Mouse (Mus musculus): Measurements from ENCODE around the gene Ddx56.
A peak's percentile ranks its signal among the peaks of the same experiment; 100 is the strongest.

Ddx56 gene

GRCm38 (mm10) chr11:6267320-6268254 lies at the start of gene Ddx56:
Ddx56 (minus strand) TSS chr11:6267772.
- DNase-seq (ENCODE audit: low read depth, low spot score) = peak; percentile 96

DNA sequence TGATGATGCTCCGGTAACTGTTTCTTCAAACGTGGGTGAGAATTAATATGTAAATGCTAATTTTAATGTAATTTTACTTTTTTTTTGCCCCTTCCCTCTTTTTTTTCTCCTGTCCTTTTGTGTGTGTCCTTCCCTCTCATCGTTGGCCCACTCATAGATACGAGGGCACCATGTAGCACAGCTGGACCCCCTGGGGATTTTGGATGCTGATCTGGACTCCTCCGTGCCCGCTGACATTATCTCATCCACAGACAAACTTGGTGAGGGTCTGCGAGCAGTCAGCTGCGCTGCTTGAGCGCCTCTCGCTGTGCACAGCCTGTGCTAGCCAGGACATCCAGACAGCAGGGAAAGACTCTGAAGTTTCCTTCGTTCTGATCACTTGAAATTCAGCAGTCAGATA lies 49.2 kb upstream of the Ddx56 start:
- no peak for DNase-seq (ENCODE audit: low read depth, low spot score)

DNA sequence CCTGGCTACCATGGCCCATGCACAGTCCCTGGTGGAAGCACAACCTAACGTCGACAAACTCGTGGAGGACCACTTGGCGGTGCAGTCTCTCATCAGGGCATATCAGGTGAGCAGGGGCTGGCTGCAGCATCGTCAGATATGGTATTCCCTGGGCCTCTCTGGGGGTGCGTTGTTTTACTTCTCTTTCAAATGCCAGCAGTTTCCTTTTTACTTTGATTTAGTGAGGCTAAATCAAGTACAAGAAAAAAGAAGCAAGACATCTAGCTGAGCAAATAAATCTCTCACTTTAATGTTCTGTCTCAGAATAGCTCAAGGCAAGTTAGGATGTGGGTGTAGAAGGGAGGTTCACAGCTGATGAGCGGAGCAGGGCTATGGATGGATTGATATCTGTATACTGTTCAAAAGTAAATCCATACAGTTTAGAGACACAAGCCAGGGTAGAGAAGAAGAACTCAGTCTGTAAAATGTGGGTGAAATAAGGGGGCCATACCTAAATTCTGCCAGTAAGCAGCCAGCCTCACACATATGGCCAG lies 46.4 kb upstream of the Ddx56 start:
- no peak for DNase-seq (ENCODE audit: low read depth, low spot score)

GRCm38 (mm10) chr11:6308181-6308580 lies 40.6 kb upstream of the Ddx56 start:
- no peak for DNase-seq (ENCODE audit: low read depth, low spot score)

DNA sequence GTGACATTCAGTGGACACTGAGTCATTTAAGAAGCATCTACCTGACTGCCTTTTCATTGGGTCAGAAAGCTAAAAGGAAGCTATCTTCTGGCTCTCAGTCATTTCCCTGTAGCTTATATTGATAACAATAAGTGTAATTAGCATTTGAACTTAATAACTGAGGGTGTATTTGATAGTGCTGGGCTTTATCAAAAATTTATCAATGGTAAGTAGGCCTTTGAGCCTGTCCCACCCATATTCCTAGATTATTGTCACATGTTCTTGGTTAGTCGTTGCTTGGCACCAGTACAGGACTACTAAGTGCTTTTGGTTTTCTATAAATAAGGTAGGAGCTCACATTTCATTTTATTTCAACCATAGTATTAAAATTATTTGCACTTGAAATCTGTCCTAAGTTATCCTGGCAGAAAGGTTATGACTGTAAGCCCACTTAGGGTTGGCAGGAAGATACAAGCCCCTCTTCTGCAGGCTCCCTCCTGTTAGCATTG lies 38.4 kb upstream of the Ddx56 start:
- no peak for DNase-seq (ENCODE audit: low read depth, low spot score)

DNA sequence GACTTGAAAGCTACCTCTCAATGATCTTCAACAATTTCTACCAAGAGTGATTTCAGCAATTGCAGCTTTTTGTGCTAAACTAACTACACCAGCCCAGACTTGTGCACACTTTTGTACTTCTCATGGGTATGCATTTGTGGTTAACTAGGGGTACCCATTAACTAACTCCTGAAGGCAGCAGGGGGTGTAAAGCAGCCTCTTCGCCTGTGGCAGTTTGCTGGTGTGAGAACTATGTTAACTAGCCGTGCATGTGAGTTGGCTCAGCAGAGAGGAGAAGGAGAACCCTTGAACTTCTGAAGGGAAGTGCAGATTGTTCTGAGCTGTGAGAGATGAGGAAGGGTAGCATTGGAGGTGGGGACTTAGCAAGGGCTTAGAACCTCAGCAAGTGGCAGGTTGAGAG lies 35.2 kb upstream of the Ddx56 start:
- DNase-seq (ENCODE audit: low read depth, low spot score) = no peak

DNA sequence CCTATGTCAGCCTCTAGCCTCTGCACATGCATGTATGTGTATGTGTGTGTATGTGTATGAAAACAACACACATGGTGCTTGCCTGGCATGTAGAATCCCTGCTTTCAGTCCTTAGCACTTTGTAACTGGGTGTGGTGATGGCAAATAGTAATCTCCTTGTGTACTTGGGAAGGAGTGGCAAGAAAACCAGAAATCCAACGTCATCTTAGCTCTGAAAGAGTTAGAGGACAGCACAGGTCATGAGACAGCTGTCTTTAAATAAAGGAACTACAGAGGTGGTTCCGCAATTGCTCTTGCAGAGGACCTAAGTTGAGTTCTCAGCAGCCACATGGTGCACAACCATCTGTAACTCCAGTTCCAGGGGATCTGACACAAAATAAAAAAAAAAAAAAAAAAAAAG lies 31.9 kb upstream of the Ddx56 start:
- DNase-seq (ENCODE audit: low read depth, low spot score) = no peak

DNA sequence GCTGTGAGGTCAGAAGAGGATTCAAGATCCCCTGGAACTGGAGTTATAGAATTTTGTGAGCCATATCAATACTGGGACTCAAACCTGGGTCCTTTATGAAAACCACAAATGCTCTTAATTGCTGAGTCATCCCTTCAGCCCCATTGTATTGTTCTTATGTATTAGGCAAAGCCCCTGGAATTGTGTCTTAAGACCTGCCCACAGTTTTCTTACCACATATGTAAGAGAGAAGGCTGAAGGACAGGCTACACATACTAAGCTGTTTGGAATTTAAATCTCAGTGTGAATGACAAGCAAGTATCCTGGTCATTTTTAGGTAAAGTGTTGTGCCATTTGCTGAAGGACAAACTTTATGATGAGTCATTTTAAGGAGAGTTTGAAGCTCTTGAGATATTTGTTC lies 28.5 kb upstream of the Ddx56 start:
- no peak for DNase-seq (ENCODE audit: low read depth, low spot score)

- no peak for DNase-seq (ENCODE audit: low read depth, low spot score)
Measured at GRCm38 (mm10) chr11:6294632-6295031, 27.1 kb upstream of the Ddx56 start.

GRCm38 (mm10) chr11:6293601-6294000 lies 26.0 kb upstream of the Ddx56 start:
- DNase-seq (ENCODE audit: low read depth, low spot score) = no peak

DNA sequence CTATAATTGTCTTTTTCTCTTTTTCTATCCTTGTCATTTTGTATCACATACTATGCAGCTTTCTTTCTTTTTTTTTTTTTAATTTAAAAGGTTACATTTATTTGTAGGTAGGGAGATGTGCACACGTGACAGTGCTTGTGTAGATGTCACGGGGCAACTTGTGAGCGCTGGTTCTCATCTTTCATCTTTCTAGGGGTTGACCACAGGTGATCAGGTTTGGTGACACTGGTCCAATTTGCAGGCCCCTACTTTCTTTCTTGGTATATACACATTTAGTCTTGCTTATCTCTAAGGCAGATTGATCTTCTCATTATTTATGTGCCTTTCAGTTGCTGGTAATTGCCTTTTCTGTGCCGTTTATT lies 25.4 kb upstream of the Ddx56 start:
- no peak for DNase-seq (ENCODE audit: low read depth, low spot score)

- DNase-seq (ENCODE audit: low read depth, low spot score) = peak; percentile 92
Measured at GRCm38 (mm10) chr11:6292116-6292987, 24.8 kb upstream of the Ddx56 start.

GRCm38 (mm10) chr11:6291401-6292115 lies 24.0 kb upstream of the Ddx56 start, which contains the start of gene Ogdh:
Ogdh (plus strand) TSS chr11:6291633.
- peak; percentile 99 for DNase-seq (ENCODE audit: low read depth, low spot score)

DNA sequence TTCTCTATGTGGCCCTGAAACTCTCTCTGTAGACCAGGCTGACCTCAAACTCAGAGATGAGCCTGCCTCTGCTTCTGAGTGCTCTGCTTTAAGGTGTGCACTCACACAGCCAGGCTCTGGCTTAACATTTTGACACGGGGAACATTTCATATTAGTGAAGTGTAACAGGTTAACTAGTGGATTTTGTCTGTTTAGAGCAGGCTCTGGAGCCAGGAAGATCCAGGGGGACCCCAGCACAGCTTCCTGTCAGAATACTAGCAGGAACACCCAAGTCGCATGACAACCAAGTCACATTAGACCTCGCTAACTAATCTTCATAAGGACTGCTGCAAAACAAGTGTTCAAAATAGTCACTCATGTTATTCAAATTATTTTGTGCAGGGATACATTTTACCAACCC lies 23.3 kb upstream of the Ddx56 start:
- DNase-seq (ENCODE audit: low read depth, low spot score) = peak; percentile 16

DNA sequence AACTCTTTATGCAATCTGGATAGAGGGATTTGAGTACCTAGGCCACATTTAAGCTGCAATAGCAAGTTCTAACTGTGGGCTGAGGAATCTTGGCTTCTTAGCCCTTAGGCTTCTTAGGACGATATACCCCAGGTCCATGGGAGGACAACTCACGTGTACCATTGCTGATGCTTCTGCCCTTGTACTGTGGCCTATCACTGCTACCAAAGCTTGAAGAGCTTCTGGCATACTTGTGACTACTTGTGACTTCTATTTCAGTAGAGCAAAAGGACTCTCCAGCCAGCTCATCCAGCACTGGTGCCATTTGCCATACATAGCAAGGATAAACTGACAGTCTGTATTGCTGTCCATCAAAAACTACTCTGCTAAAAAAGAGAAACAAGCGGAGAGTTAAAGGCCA lies 22.6 kb upstream of the Ddx56 start:
- DNase-seq (ENCODE audit: low read depth, low spot score) = no peak

DNA sequence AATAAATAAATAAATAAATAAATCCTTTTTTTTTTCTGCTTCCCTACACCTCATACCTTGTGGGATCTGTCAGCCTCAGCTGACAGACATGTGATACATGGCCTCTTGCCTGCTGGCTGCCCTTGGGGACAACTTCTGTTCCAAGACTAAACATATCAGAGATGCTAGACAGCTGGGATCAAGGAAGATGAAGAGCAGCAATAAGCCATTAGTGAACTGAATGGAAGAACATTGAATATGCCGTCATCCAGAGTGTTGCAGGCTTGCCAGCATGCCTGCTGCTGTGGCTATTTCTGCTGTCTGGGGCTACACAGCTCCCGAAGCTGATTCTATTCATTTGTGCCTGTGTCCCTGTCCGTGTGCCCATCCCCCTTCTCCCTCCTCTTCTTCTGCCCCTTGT lies 15.4 kb upstream of the Ddx56 start:
- DNase-seq (ENCODE audit: low read depth, low spot score) = no peak

DNA sequence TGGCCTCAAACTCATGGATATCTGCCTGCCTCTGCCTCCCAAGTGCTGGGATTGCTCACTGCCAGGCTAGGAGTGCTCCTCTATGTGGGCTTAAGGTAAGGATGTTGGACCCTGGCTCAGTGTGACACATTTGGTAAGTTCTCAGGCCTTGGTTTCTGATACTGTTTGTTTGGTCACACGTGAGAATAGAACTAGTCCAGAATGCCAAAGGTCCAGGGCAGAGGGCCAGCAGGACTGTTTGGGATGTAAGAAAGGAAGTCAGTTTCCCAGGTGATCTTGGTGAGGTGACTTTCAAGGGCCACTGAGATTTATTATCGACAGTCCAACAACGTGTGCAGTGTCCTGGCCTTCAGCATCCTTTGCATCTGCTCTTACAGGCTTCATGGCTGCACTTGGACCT lies 8.9 kb upstream of the Ddx56 start:
- no peak for DNase-seq (ENCODE audit: low read depth, low spot score)

GRCm38 (mm10) chr11:6275094-6275484 lies 7.5 kb upstream of the Ddx56 start:
- DNase-seq (ENCODE audit: low read depth, low spot score) = no peak

GRCm38 (mm10) chr11:6274387-6275093 lies 7.0 kb upstream of the Ddx56 start, which contains the start of gene Tmed4:
Tmed4 (minus strand) TSS chr11:6274870.
- peak; percentile 96 for DNase-seq (ENCODE audit: low read depth, low spot score)

DNA sequence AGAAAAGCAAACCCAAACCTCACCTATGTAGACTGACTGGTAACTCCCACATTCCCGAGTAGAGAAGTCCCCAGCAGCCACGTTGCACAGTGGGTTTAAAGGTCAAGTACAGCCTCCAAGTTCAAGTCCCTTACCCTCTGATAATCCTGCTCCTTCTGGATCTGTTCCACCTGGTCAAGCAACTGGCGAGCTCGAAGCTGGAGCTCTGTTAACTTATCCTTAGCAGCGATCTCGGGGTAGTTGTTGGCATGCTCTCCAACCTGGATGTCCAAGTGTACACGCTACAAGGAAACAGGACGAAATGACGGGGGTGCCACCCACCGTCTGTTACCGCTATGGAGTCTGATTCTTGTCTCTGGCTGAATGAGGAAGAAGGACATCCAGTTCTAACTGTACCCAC lies 6.0 kb upstream of the Ddx56 start:
- no peak for DNase-seq (ENCODE audit: low read depth, low spot score)

DNA sequence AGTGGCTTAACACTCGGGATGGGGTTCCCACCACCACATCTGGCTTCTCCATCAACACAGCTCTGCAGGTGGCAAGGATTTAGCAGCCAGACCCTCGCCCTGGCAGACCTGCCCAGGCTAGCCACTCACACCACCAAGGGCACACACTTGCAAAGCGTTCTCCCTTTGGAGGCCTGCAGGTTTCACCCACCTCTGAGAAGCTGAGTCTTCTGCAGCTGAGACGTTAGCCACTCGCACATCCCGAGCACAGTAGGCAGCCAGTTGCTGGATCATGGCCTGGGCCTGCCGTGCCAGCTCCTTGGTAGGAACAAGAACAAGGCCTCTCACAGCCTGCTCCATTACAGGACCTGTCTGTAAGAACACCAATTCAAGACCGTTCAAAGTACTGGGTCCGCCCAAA lies 951 bp downstream of the Ddx56 start:
- DNase-seq (ENCODE audit: low read depth, low spot score) = no peak
